Mouse (Mus musculus): ENCODE measurements around the gene Oscar. TPM values are rescaled to one million over a fixed set of nuclear protein-coding genes. Genes with fewer than 3 reads are reported as not detected.

Gene Oscar
- polyA plus RNA-seq, 1 experiment from 2014 or later, result not detected

GRCm38 (mm10) chr7:3616389-3617241, 658 bp upstream of the Oscar start:
- no peak for DNase-seq (ENCODE audit: low spot score)
- peaks cover 6% of the 10 kb centered on the region for H3K36me3 ChIP-seq (ENCODE audit: control insufficient read depth, insufficient read depth, low read length)
- H3K27ac ChIP-seq (ENCODE audit: low read depth, low read length), result no peak overlapping the region
- no peaks in the 10 kb centered on the region for H3K27me3 ChIP-seq (replicated peaks; ENCODE audit: control insufficient read depth, insufficient read depth, low read length)
- H3K9ac ChIP-seq (ENCODE audit: low read depth, low read length), result no peak overlapping the region
- no peaks in the 10 kb centered on the region for H3K9me3 ChIP-seq (ENCODE audit: control insufficient read depth, low read length)
- H3K4me1 ChIP-seq (replicated peaks; ENCODE audit: control insufficient read depth, insufficient read depth, low read length), result peaks cover 2% of the 10 kb centered on the region
- peak overlapping the region; percentile 53 for H3K4me2 ChIP-seq
- ATAC-seq (replicated peaks; ENCODE audit: low FRiP score), result peak; percentile 40
- peak overlapping the region; percentile 72 for H3K4me3 ChIP-seq (ENCODE audit: low read depth, low read length)
- WGBS, result 34% methylated on average over 6 of the region's 6 CpGs

- H3K4me3 ChIP-seq (ENCODE audit: low read depth, low read length), result no peak overlapping the region
- no peak overlapping the region for H3K4me2 ChIP-seq
- no peaks in the 10 kb centered on the region for H3K27me3 ChIP-seq (replicated peaks; ENCODE audit: control insufficient read depth, insufficient read depth, low read length)
- H3K4me1 ChIP-seq (replicated peaks; ENCODE audit: control insufficient read depth, insufficient read depth, low read length), result peaks cover 2% of the 10 kb centered on the region
- H3K9ac ChIP-seq (ENCODE audit: low read depth, low read length), result no peak overlapping the region
- ATAC-seq (replicated peaks; ENCODE audit: low FRiP score) (no peak), DNase-seq (ENCODE audit: low spot score) (no peak)
- 79% methylated on average over 3 of the region's 3 CpGs for WGBS
- no peaks in the 10 kb centered on the region; the same call in 1 of the 2 replicates for H3K36me3 ChIP-seq (ENCODE audit: control insufficient read depth, insufficient read depth, low read length)
- H3K27ac ChIP-seq (ENCODE audit: low read depth, low read length), result no peak overlapping the region
- no peaks in the 10 kb centered on the region for H3K9me3 ChIP-seq (ENCODE audit: control insufficient read depth, low read length)
Observed at GRCm38 (mm10) chr7:3614021-3614420, 1.9 kb downstream of the Oscar start.

GRCm38 (mm10) chr7:3611006-3611405, 5.0 kb downstream of the Oscar start:
- no peak for ATAC-seq (replicated peaks; ENCODE audit: low FRiP score)
- Histone ChIP-seq H3K9ac (ENCODE audit: low read depth, low read length) (no peak overlapping the region), H3K27me3 (replicated peaks; ENCODE audit: control insufficient read depth, insufficient read depth, low read length) (no peaks in the 10 kb centered on the region), H3K36me3 (ENCODE audit: control insufficient read depth, insufficient read depth, low read length) (no peaks in the 10 kb centered on the region), H3K27ac (ENCODE audit: low read depth, low read length) (no peak overlapping the region), H3K4me3 (ENCODE audit: low read depth, low read length) (no peak overlapping the region), H3K4me2 (no peak overlapping the region), H3K9me3 (ENCODE audit: control insufficient read depth, low read length) (no peaks in the 10 kb centered on the region), H3K4me1 (replicated peaks; ENCODE audit: control insufficient read depth, insufficient read depth, low read length) (no peaks in the 10 kb centered on the region; the same call in 1 of the 2 replicates)
- no peak for DNase-seq (ENCODE audit: low spot score)
- WGBS, result 85% methylated on average over 13 of the region's 13 CpGs

- no peaks in the 10 kb centered on the region for H3K27me3 ChIP-seq (replicated peaks; ENCODE audit: control insufficient read depth, insufficient read depth, low read length)
- no peak overlapping the region for H3K4me3 ChIP-seq (ENCODE audit: low read depth, low read length)
- H3K9me3 ChIP-seq (ENCODE audit: control insufficient read depth, low read length), result no peaks in the 10 kb centered on the region
- no peaks in the 10 kb centered on the region; the same call in 1 of the 2 replicates for H3K4me1 ChIP-seq (replicated peaks; ENCODE audit: control insufficient read depth, insufficient read depth, low read length)
- H3K9ac ChIP-seq (ENCODE audit: low read depth, low read length), result no peak overlapping the region
- no peak overlapping the region for H3K4me2 ChIP-seq
- no peak overlapping the region for H3K27ac ChIP-seq (ENCODE audit: low read depth, low read length)
- no peak for ATAC-seq (replicated peaks; ENCODE audit: low FRiP score)
- H3K36me3 ChIP-seq (ENCODE audit: control insufficient read depth, insufficient read depth, low read length), result no peaks in the 10 kb centered on the region
- 47% methylated on average over 3 of the region's 3 CpGs for WGBS
- DNase-seq (ENCODE audit: low spot score), result no peak
Observed at GRCm38 (mm10) chr7:3610437-3610836, 5.5 kb downstream of the Oscar start.

- H3K9me3 ChIP-seq (ENCODE audit: control insufficient read depth, low read length), result no peaks in the 10 kb centered on the region
Observed at GRCm38 (mm10) chr7:3609082-3609481, 6.9 kb downstream of the Oscar start.

GRCm38 (mm10) chr7:3608668-3609067, 7.3 kb downstream of the Oscar start:
- DNase-seq (ENCODE audit: low spot score) (no peak), ATAC-seq (replicated peaks; ENCODE audit: low FRiP score) (no peak)
- H3K27me3 ChIP-seq (replicated peaks; ENCODE audit: control insufficient read depth, insufficient read depth, low read length), result no peaks in the 10 kb centered on the region
- WGBS, result 91% methylated on average over 3 of the region's 3 CpGs
- no peak overlapping the region for H3K4me2 ChIP-seq
- no peak overlapping the region for H3K9ac ChIP-seq (ENCODE audit: low read depth, low read length)
- no peaks in the 10 kb centered on the region for H3K9me3 ChIP-seq (ENCODE audit: control insufficient read depth, low read length)
- no peaks in the 10 kb centered on the region; the same call in 1 of the 2 replicates for H3K4me1 ChIP-seq (replicated peaks; ENCODE audit: control insufficient read depth, insufficient read depth, low read length)
- no peak overlapping the region for H3K4me3 ChIP-seq (ENCODE audit: low read depth, low read length)
- H3K36me3 ChIP-seq (ENCODE audit: control insufficient read depth, insufficient read depth, low read length), result no peaks in the 10 kb centered on the region
- no peak overlapping the region for H3K27ac ChIP-seq (ENCODE audit: low read depth, low read length)

More at GRCm38 (mm10) chr7:3609082-3609481, 6.9 kb downstream of the Oscar start:
- WGBS, result 54% methylated on average over 3 of the region's 3 CpGs
- no peak for ATAC-seq (replicated peaks; ENCODE audit: low FRiP score)
- no peak for DNase-seq (ENCODE audit: low spot score)
- Histone ChIP-seq H3K9ac (ENCODE audit: low read depth, low read length) (no peak overlapping the region), H3K27ac (ENCODE audit: low read depth, low read length) (no peak overlapping the region), H3K4me1 (replicated peaks; ENCODE audit: control insufficient read depth, insufficient read depth, low read length) (no peaks in the 10 kb centered on the region; the same call in 1 of the 2 replicates), H3K36me3 (ENCODE audit: control insufficient read depth, insufficient read depth, low read length) (no peaks in the 10 kb centered on the region), H3K4me3 (ENCODE audit: low read depth, low read length) (no peak overlapping the region), H3K27me3 (replicated peaks; ENCODE audit: control insufficient read depth, insufficient read depth, low read length) (no peaks in the 10 kb centered on the region), H3K4me2 (no peak overlapping the region)

GRCm38 (mm10) chr7:3607391-3607790, 8.6 kb downstream of the Oscar start:
- Histone ChIP-seq H3K27ac (ENCODE audit: low read depth, low read length) (no peak overlapping the region), H3K27me3 (replicated peaks; ENCODE audit: control insufficient read depth, insufficient read depth, low read length) (no peaks in the 10 kb centered on the region), H3K9me3 (ENCODE audit: control insufficient read depth, low read length) (no peaks in the 10 kb centered on the region), H3K4me3 (ENCODE audit: low read depth, low read length) (no peak overlapping the region), H3K36me3 (ENCODE audit: control insufficient read depth, insufficient read depth, low read length) (no peaks in the 10 kb centered on the region), H3K4me2 (no peak overlapping the region), H3K4me1 (replicated peaks; ENCODE audit: control insufficient read depth, insufficient read depth, low read length) (no peaks in the 10 kb centered on the region; the same call in 1 of the 2 replicates), H3K9ac (ENCODE audit: low read depth, low read length) (no peak overlapping the region)
- ATAC-seq (replicated peaks; ENCODE audit: low FRiP score), result no peak
- DNase-seq (ENCODE audit: low spot score), result no peak
- 85% methylated on average over 6 of the region's 6 CpGs for whole genome bisulfite sequencing

- H3K9ac ChIP-seq (ENCODE audit: low read depth, low read length), result no peak overlapping the region
- H3K27me3 ChIP-seq (replicated peaks; ENCODE audit: control insufficient read depth, insufficient read depth, low read length), result no peaks in the 10 kb centered on the region
- no peak overlapping the region for H3K4me3 ChIP-seq (ENCODE audit: low read depth, low read length)
- WGBS, result 6% methylated on average over 2 of the region's 2 CpGs
- H3K36me3 ChIP-seq (ENCODE audit: control insufficient read depth, insufficient read depth, low read length), result no peaks in the 10 kb centered on the region
- no peak overlapping the region for H3K27ac ChIP-seq (ENCODE audit: low read depth, low read length)
- no peaks in the 10 kb centered on the region; the same call in 1 of the 2 replicates for H3K4me1 ChIP-seq (replicated peaks; ENCODE audit: control insufficient read depth, insufficient read depth, low read length)
- H3K9me3 ChIP-seq (ENCODE audit: control insufficient read depth, low read length), result no peaks in the 10 kb centered on the region
- no peak overlapping the region for H3K4me2 ChIP-seq
- ATAC-seq (replicated peaks; ENCODE audit: low FRiP score) (peak; percentile 73), DNase-seq (ENCODE audit: low spot score) (no peak)
Observed at GRCm38 (mm10) chr7:3606798-3607197, 9.2 kb downstream of the Oscar start.

GRCm38 (mm10) chr7:3601119-3601518, 14.8 kb downstream of the Oscar start:
- H3K4me2 ChIP-seq, result no peak overlapping the region
- 16% methylated on average over 4 of the region's 4 CpGs for WGBS
- no peak overlapping the region for H3K9ac ChIP-seq (ENCODE audit: low read depth, low read length)
- no peaks in the 10 kb centered on the region for H3K27me3 ChIP-seq (replicated peaks; ENCODE audit: control insufficient read depth, insufficient read depth, low read length)
- H3K9me3 ChIP-seq (ENCODE audit: control insufficient read depth, low read length), result no peaks in the 10 kb centered on the region
- ATAC-seq (replicated peaks; ENCODE audit: low FRiP score) (no peak; the same call in 1 of the 2 replicates), DNase-seq (ENCODE audit: low spot score) (no peak)
- H3K4me3 ChIP-seq (ENCODE audit: low read depth, low read length), result no peak overlapping the region
- no peaks in the 10 kb centered on the region for H3K36me3 ChIP-seq (ENCODE audit: control insufficient read depth, insufficient read depth, low read length)
- H3K27ac ChIP-seq (ENCODE audit: low read depth, low read length), result no peak overlapping the region
- H3K4me1 ChIP-seq (replicated peaks; ENCODE audit: control insufficient read depth, insufficient read depth, low read length), result no peaks in the 10 kb centered on the region
